Mouse (Mus musculus): ENCODE measurements around the gene Tymp. TPM values are rescaled to one million over a fixed set of nuclear protein-coding genes. Genes with fewer than 3 reads are reported as not detected.

Gene Tymp
- polyA plus RNA-seq, 1 experiment = 2.9 TPM

DNA sequence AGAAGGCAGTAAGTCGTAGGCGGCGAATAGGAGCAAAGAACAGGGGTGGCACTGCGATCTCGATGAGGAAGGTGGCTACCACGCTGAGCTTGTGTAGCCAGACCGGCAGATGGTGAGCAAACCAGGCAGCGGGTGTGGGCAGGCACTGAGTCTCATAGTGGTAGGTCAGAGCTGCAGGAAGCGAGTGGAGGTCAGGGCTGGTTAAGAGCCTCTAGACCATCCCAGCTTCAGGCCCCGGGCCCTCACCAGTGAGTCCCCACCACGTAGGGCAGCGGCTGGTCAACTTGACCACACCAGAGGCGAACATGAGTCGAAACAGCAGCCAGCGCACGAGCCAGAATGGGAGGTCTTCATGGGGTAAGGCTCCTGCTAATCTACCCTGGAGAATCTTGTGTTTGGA is 23.0 kb downstream of the Tymp start:
- no peak for DNase-seq (ENCODE audit: low read depth in 1 of 2, low spot score in 2 of 2)
- no peak overlapping the region for H3K4me3 ChIP-seq (ENCODE audit: extremely low read depth, insufficient read depth, insufficient read length)
- WGBS = 95% methylated on average over 16 of the region's 16 CpGs
- no peaks in the 10 kb centered on the region; the same call in 1 of the 2 replicates for H3K4me1 ChIP-seq (ENCODE audit: control insufficient read depth, insufficient read depth, insufficient read length)
- no peaks in the 10 kb centered on the region for H3K27me3 ChIP-seq (ENCODE audit: control insufficient read depth, insufficient read depth, low read length)
- H3K36me3 ChIP-seq (ENCODE audit: control insufficient read depth, insufficient read depth, low read length) = peaks cover 21% of the 10 kb centered on the region
- no peak for TF ChIP-seq POLR2A (IDR thresholded peaks at IDR 0.05; ENCODE audit: low read depth, low read length)
- TF ChIP-seq CTCF (IDR thresholded peaks at IDR 0.05; ENCODE audit: extremely low read depth, insufficient read depth, insufficient read length, insufficient replicate concordance) = no peak
- no peak overlapping the region for H3K27ac ChIP-seq (ENCODE audit: insufficient read depth, low read length)

GRCm38 (mm10) chr15:89352795-89353194 is 24.0 kb downstream of the Tymp start:
- Histone ChIP-seq H3K27ac (ENCODE audit: insufficient read depth, low read length) (no peak overlapping the region), H3K4me1 (ENCODE audit: control insufficient read depth, insufficient read depth, insufficient read length) (no peaks in the 10 kb centered on the region; the same call in 1 of the 2 replicates), H3K36me3 (ENCODE audit: control insufficient read depth, insufficient read depth, low read length) (peaks cover 21% of the 10 kb centered on the region), H3K4me3 (ENCODE audit: extremely low read depth, insufficient read depth, insufficient read length) (no peak overlapping the region), H3K27me3 (ENCODE audit: control insufficient read depth, insufficient read depth, low read length) (no peaks in the 10 kb centered on the region)
- DNase-seq (ENCODE audit: low read depth in 1 of 2, low spot score in 2 of 2) = no peak
- TF ChIP-seq POLR2A (IDR thresholded peaks at IDR 0.05; ENCODE audit: low read depth, low read length) = no peak
- no peak for TF ChIP-seq CTCF (IDR thresholded peaks at IDR 0.05; ENCODE audit: extremely low read depth, insufficient read depth, insufficient read length, insufficient replicate concordance)
- WGBS = 96% methylated on average over 12 of the region's 12 CpGs

DNA sequence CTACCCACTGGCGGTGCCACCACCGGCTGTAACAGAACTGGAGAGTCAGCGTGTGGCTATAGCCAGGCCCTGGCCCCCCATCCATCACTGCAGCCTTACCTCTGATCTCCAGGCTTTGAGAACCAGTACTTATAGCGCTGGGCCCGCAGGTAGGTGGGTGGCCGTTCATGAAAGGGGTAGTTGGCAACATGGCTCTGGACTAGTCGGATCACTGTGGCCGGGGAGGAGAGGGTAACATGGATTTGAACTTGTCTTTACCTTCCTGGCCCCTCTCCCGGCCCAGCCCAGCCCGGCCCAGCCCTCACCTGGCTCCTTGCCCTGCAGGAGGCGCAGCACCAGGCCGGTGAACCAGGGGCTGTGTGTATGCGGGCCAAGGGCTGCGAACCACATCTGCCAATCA is 24.8 kb downstream of the Tymp start:
- H3K4me1 ChIP-seq (ENCODE audit: control insufficient read depth, insufficient read depth, insufficient read length) = no peaks in the 10 kb centered on the region
- no peaks in the 10 kb centered on the region for H3K27me3 ChIP-seq (ENCODE audit: control insufficient read depth, insufficient read depth, low read length)
- WGBS = 98% methylated on average over 14 of the region's 14 CpGs
- peaks cover 21% of the 10 kb centered on the region for H3K36me3 ChIP-seq (ENCODE audit: control insufficient read depth, insufficient read depth, low read length)
- H3K27ac ChIP-seq (ENCODE audit: insufficient read depth, low read length) = no peak overlapping the region
- no peak overlapping the region for H3K4me3 ChIP-seq (ENCODE audit: extremely low read depth, insufficient read depth, insufficient read length)
- DNase-seq (ENCODE audit: low read depth in 1 of 2, low spot score in 2 of 2) = no peak
- TF ChIP-seq POLR2A (IDR thresholded peaks at IDR 0.05; ENCODE audit: low read depth, low read length) = no peak
- no peak for TF ChIP-seq CTCF (IDR thresholded peaks at IDR 0.05; ENCODE audit: extremely low read depth, insufficient read depth, insufficient read length, insufficient replicate concordance)

DNA sequence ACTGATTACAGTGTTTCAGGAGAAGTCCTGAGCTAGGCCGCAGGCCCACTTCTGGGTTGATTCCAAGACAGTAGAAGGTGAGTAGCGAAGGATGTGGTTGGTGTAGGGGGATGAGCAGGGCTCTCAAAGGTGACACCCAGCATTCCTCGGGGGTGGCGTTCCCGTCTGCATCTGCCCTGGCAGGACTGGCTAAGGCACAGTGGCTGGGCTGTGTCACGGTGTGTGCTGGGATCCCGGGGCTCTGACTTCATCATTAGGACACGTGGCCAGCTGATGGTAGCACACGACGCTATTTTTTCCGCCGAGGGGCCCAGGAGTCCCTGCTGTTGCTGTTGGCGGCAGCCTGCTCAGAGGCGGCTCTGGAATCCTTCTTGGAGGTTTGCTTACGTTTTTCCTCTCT is 25.5 kb downstream of the Tymp start:
- WGBS = 94% methylated on average over 15 of the region's 15 CpGs
- no peak for TF ChIP-seq POLR2A (IDR thresholded peaks at IDR 0.05; ENCODE audit: low read depth, low read length)
- TF ChIP-seq CTCF (IDR thresholded peaks at IDR 0.05; ENCODE audit: extremely low read depth, insufficient read depth, insufficient read length, insufficient replicate concordance) = no peak
- DNase-seq (ENCODE audit: low read depth in 1 of 2, low spot score in 2 of 2) = no peak

DNA sequence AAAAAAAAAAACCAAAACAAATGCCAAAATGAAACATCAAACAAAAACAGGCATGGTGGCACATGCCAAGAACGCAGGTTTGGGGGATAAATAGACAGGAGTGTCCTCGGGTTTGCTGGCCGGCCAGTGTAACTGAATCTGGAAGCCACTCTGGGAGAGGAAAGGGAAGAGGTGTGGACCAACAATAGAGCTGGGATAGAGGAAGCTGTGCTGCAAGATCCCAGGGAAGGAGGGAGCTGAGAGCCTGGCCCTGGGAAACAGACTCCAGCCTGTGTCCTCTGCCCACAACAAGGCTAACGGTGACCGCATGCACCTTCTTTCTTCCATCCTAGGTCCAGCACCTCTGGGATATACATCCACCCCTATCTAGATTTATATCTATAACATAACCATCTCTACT is 26.4 kb downstream of the Tymp start:
- H3K4me1 ChIP-seq (ENCODE audit: control insufficient read depth, insufficient read depth, insufficient read length) = no peaks in the 10 kb centered on the region
- 97% methylated on average over 5 of the region's 5 CpGs for WGBS
- no peak overlapping the region for H3K4me3 ChIP-seq (ENCODE audit: extremely low read depth, insufficient read depth, insufficient read length)
- TF ChIP-seq POLR2A (IDR thresholded peaks at IDR 0.05; ENCODE audit: low read depth, low read length) (no peak), CTCF (IDR thresholded peaks at IDR 0.05; ENCODE audit: extremely low read depth, insufficient read depth, insufficient read length, insufficient replicate concordance) (no peak)
- no peaks in the 10 kb centered on the region for H3K27me3 ChIP-seq (ENCODE audit: control insufficient read depth, insufficient read depth, low read length)
- H3K36me3 ChIP-seq (ENCODE audit: control insufficient read depth, insufficient read depth, low read length) = peaks cover 21% of the 10 kb centered on the region
- no peak for DNase-seq (ENCODE audit: low read depth in 1 of 2, low spot score in 2 of 2)
- no peak overlapping the region for H3K27ac ChIP-seq (ENCODE audit: insufficient read depth, low read length)

More for the DNA sequence above, 25.5 kb downstream of the Tymp start:
- Histone ChIP-seq H3K27me3 (ENCODE audit: control insufficient read depth, insufficient read depth, low read length) (no peaks in the 10 kb centered on the region), H3K4me3 (ENCODE audit: extremely low read depth, insufficient read depth, insufficient read length) (no peak overlapping the region), H3K4me1 (ENCODE audit: control insufficient read depth, insufficient read depth, insufficient read length) (no peaks in the 10 kb centered on the region), H3K36me3 (ENCODE audit: control insufficient read depth, insufficient read depth, low read length) (peaks cover 21% of the 10 kb centered on the region), H3K27ac (ENCODE audit: insufficient read depth, low read length) (no peak overlapping the region)

GRCm38 (mm10) chr15:89343325-89343724 is 33.5 kb downstream of the Tymp start:
- no peaks in the 10 kb centered on the region for H3K27me3 ChIP-seq (ENCODE audit: control insufficient read depth, insufficient read depth, low read length)
- WGBS = 77% methylated on average over 3 of the region's 3 CpGs
- no peak overlapping the region for H3K27ac ChIP-seq (ENCODE audit: insufficient read depth, low read length)
- TF ChIP-seq CTCF (IDR thresholded peaks at IDR 0.05; ENCODE audit: extremely low read depth, insufficient read depth, insufficient read length, insufficient replicate concordance) = no peak
- no peak for TF ChIP-seq POLR2A (IDR thresholded peaks at IDR 0.05; ENCODE audit: low read depth, low read length)
- H3K4me1 ChIP-seq (ENCODE audit: control insufficient read depth, insufficient read depth, insufficient read length) = peaks cover 6% of the 10 kb centered on the region
- no peak overlapping the region for H3K4me3 ChIP-seq (ENCODE audit: extremely low read depth, insufficient read depth, insufficient read length)
- no peaks in the 10 kb centered on the region for H3K36me3 ChIP-seq (ENCODE audit: control insufficient read depth, insufficient read depth, low read length)
- no peak for DNase-seq (ENCODE audit: low read depth in 1 of 2, low spot score in 2 of 2)

- no peaks in the 10 kb centered on the region for H3K36me3 ChIP-seq (ENCODE audit: control insufficient read depth, insufficient read depth, low read length)
- no peaks in the 10 kb centered on the region for H3K27me3 ChIP-seq (ENCODE audit: control insufficient read depth, insufficient read depth, low read length)
- no peak overlapping the region for H3K4me3 ChIP-seq (ENCODE audit: extremely low read depth, insufficient read depth, insufficient read length)
- TF ChIP-seq POLR2A (IDR thresholded peaks at IDR 0.05; ENCODE audit: low read depth, low read length) (no peak), CTCF (IDR thresholded peaks at IDR 0.05; ENCODE audit: extremely low read depth, insufficient read depth, insufficient read length, insufficient replicate concordance) (no peak)
- 87% methylated on average over 1 of the region's 1 CpGs for WGBS
- H3K4me1 ChIP-seq (ENCODE audit: control insufficient read depth, insufficient read depth, insufficient read length) = peaks cover 6% of the 10 kb centered on the region
- no peak overlapping the region for H3K27ac ChIP-seq (ENCODE audit: insufficient read depth, low read length)
- no peak for DNase-seq (ENCODE audit: low read depth in 1 of 2, low spot score in 2 of 2)
These were observed 35.2 kb downstream of the Tymp start for GRCm38 (mm10) chr15:89341678-89342077.
